Mouse (Mus musculus) layer of hippocampus, adult 2 months (tissue): Measurements from ENCODE around the gene Tcf25. TPM values are rescaled to one million over a fixed set of nuclear protein-coding genes. Genes with fewer than 3 reads are reported as not detected.
"Not testable (repeated sequence)": the region's sequence is repeated elsewhere in the genome, so short reads cannot be mapped to it uniquely, and the experiment has no call there.

Source experiments
- DNase-seq, 2 experiments: peaks; one replicate each; pipeline ENCODE4 v3.0.0; 2022; ENCODE audit warnings: low spot score in 2 of 2
- H3K27ac ChIP-seq: fragments of 200-600 bp; 2 replicates; pipeline ENCODE4 v1.8.1; 2022
- H3K4me3 ChIP-seq: fragments of 200-600 bp; 2 replicates; pipeline ENCODE4 v1.8.1; 2022; ENCODE audit warnings: mild to moderate bottlenecking
- CTCF ChIP-seq: fragments of 200-600 bp; conservative IDR thresholded peaks from 2 replicates; pipeline ENCODE4 v1.8.1; 2022; ENCODE audit warnings: antibody characterized with exemption, mild to moderate bottlenecking, moderate library complexity
- total RNA-seq, 2 experiments: library from RNA; stranded (reverse); gene quantifications; 2 replicates each; pipeline ENCODE4 v1.2.3; 2021

Gene Tcf25
- total RNA-seq, 2 experiments from 2014 or later: 459 to 497 TPM

GRCm38 (mm10) chr8:123406786-123407185, 33.2 kb downstream of the Tcf25 start, which contains the start of gene Mc1r:
Gene Mc1r (plus strand): TSS chr8:123407107.
- Histone ChIP-seq H3K27ac (no peak within 1 kb of the TSS), H3K4me3 (no peak within 1 kb of the TSS)
- TF ChIP-seq CTCF: peak; percentile 96
- peak; percentile 75 to 82 for DNase-seq

- no peak for TF ChIP-seq CTCF
- DNase-seq: no peak
Observed at GRCm38 (mm10) chr8:123407612-123408011, 34.1 kb downstream of the Tcf25 start.

GRCm38 (mm10) chr8:123408586-123409544, 35.3 kb downstream of the Tcf25 start:
- Histone ChIP-seq H3K4me3 (no peak overlapping the region), H3K27ac (no peak overlapping the region)
- DNase-seq: no peak
- TF ChIP-seq CTCF: no peak

More at GRCm38 (mm10) chr8:123407612-123408011, 34.1 kb downstream of the Tcf25 start:
- H3K4me3 ChIP-seq: no peak overlapping the region
- no peak overlapping the region for H3K27ac ChIP-seq

- TF ChIP-seq CTCF: no peak
- Histone ChIP-seq H3K4me3 (no peak overlapping the region), H3K27ac (no peak overlapping the region)
- no peak for DNase-seq
Observed at GRCm38 (mm10) chr8:123410049-123410587, 36.6 kb downstream of the Tcf25 start.

- H3K27ac ChIP-seq: peak overlapping the region; percentile 92
- TF ChIP-seq CTCF: no peak
- DNase-seq: no peak
Observed at GRCm38 (mm10) chr8:123410788-123411187, 37.2 kb downstream of the Tcf25 start.

GRCm38 (mm10) chr8:123411246-123411645, 37.7 kb downstream of the Tcf25 start, which contains the start of gene Tubb3:
Gene Tubb3 (plus strand): TSS chr8:123411424.
- peak; percentile 90 to 93 for DNase-seq
- H3K27ac ChIP-seq: peak within 1 kb of the TSS; percentile 92
- no peak for TF ChIP-seq CTCF
- peak within 1 kb of the TSS; percentile 80 for H3K4me3 ChIP-seq

More at GRCm38 (mm10) chr8:123410788-123411187, 37.2 kb downstream of the Tcf25 start:
- peak overlapping the region; percentile 80 for H3K4me3 ChIP-seq

- DNase-seq: no peak
- peak overlapping the region; percentile 92 for H3K27ac ChIP-seq
- H3K4me3 ChIP-seq: peak overlapping the region; percentile 80
- no peak for TF ChIP-seq CTCF
Observed at GRCm38 (mm10) chr8:123411781-123412327, 38.3 kb downstream of the Tcf25 start.

GRCm38 (mm10) chr8:123412560-123413170, 39.1 kb downstream of the Tcf25 start:
- Histone ChIP-seq H3K27ac (peak overlapping the region; percentile 92), H3K4me3 (peak overlapping the region; percentile 80)
- peak; percentile 77 to 92 for DNase-seq
- TF ChIP-seq CTCF: no peak

GRCm38 (mm10) chr8:123414255-123414654, 40.7 kb downstream of the Tcf25 start:
- H3K4me3 ChIP-seq: peak overlapping the region; percentile 80
- no peak for DNase-seq
- H3K27ac ChIP-seq: no peak overlapping the region; the same call in 1 of the 2 replicates
- no peak for TF ChIP-seq CTCF

- H3K27ac ChIP-seq, H3K4me3 ChIP-seq, DNase-seq: not testable (repeated sequence)
- peak; percentile 50 for TF ChIP-seq CTCF
Observed at GRCm38 (mm10) chr8:123414997-123415696, 41.6 kb downstream of the Tcf25 start.

- no peak for DNase-seq
- TF ChIP-seq CTCF: peak; percentile 73
- H3K27ac ChIP-seq: no peak overlapping the region
- no peak overlapping the region for H3K4me3 ChIP-seq
Observed at GRCm38 (mm10) chr8:123415967-123416943, 42.7 kb downstream of the Tcf25 start.
